Mouse (Mus musculus): ENCODE data around the gene Erf.

GRCm38 (mm10) chr7:25278341-25279075 lies 27.9 kb upstream of the Erf start:
- TF ChIP-seq CTCF (IDR thresholded peaks at IDR 0.05; ENCODE audit: insufficient read depth, low read length) (peak; percentile 66), POLR2A (IDR thresholded peaks at IDR 0.05; ENCODE audit: borderline replicate concordance, extremely low read depth, low read depth, low read length) (peak; percentile 68; the same call in 1 of the 2 replicates)

All from lung, adult 2 months (tissue).